Mouse (Mus musculus): ENCODE data around the gene Sspn. TPM values are rescaled to one million over a fixed set of nuclear protein-coding genes. Genes with fewer than 3 reads are reported as not detected.

The Sspn gene
- polyA plus RNA-seq, 1 experiment from 2014 or later: 7.9 TPM

DNA sequence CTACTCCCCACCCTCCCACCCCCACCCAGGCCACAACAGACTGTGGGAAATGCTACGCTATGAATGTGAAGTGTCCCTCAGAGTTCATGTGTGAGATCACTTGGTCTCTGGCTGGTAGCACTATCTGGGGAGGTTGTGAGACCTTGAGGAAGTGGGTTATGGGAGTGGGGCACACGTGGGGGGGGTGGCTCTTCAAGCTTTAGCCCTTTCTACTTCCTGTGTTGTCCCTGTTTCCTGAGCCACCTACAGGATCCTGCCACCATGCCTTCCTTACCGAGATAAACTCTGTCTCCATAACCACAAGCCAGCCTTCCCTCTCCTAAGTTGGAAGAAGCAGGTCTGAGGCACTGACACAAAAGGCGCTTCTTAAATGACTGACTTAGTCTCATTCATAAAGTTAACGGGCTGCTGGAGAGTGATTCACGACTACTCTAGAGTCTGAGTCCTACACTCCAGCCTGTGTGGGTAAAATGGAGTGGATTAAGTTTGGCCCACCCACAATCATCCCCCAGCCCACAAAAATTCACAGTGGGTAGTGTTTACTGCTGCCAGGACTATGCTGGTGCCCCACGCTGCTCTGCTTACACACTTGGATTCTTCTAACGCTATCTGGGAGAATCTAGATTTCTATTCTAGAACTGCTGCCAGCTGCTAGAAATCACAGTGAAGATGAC lies 36.6 kb upstream of the Sspn start:
- Histone ChIP-seq H3K9ac (ENCODE audit: low read depth, low read length) (no peak overlapping the region), H3K27ac (ENCODE audit: low read depth, low read length) (no peak overlapping the region), H3K36me3 (ENCODE audit: control insufficient read depth, insufficient read depth, low read length) (no peaks in the 10 kb centered on the region), H3K9me3 (ENCODE audit: control insufficient read depth, low read length) (no peaks in the 10 kb centered on the region), H3K4me3 (ENCODE audit: low read length) (no peak overlapping the region), H3K4me2 (replicated peaks; ENCODE audit: low read depth, low read length) (no peak overlapping the region), H3K27me3 (ENCODE audit: control insufficient read depth, insufficient read depth, low read length) (no peaks in the 10 kb centered on the region), H3K4me1 (ENCODE audit: control insufficient read depth, insufficient read depth, low read length) (no peaks in the 10 kb centered on the region)
- ATAC-seq (ENCODE audit: low FRiP score, low TSS enrichment): no peak
- 59% methylated on average over 8 of the region's 8 CpGs for WGBS

DNA sequence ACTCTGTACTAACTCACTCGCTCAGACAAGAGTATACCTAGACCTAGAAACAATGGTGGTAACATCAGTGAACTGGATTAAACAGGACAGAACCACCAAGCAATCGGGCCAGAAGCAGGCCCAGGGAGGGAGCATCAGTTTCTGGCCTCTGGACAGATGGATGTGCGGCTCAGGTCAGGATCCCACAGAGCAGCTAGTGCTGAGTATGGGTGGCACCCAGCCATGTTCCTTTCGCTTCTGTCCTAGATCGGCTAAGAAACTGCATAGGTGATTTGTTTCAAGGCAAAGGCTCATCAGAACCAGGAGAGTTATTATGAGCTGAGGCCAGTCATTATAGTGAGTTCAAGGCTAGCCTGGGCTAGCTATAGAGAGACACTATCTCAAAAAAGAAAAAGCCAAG lies 27.3 kb upstream of the Sspn start:
- no peak overlapping the region for H3K9ac ChIP-seq (ENCODE audit: low read depth, low read length)
- no peak overlapping the region for H3K4me3 ChIP-seq (ENCODE audit: low read length)
- no peak overlapping the region for H3K27ac ChIP-seq (ENCODE audit: low read depth, low read length)
- no peaks in the 10 kb centered on the region for H3K27me3 ChIP-seq (ENCODE audit: control insufficient read depth, insufficient read depth, low read length)
- H3K9me3 ChIP-seq (ENCODE audit: control insufficient read depth, low read length): no peaks in the 10 kb centered on the region
- 90% methylated on average over 5 of the region's 5 CpGs for WGBS
- no peaks in the 10 kb centered on the region for H3K36me3 ChIP-seq (ENCODE audit: control insufficient read depth, insufficient read depth, low read length)
- no peaks in the 10 kb centered on the region for H3K4me1 ChIP-seq (ENCODE audit: control insufficient read depth, insufficient read depth, low read length)
- no peak for ATAC-seq (ENCODE audit: low FRiP score, low TSS enrichment)
- H3K4me2 ChIP-seq (replicated peaks; ENCODE audit: low read depth, low read length): no peak overlapping the region

DNA sequence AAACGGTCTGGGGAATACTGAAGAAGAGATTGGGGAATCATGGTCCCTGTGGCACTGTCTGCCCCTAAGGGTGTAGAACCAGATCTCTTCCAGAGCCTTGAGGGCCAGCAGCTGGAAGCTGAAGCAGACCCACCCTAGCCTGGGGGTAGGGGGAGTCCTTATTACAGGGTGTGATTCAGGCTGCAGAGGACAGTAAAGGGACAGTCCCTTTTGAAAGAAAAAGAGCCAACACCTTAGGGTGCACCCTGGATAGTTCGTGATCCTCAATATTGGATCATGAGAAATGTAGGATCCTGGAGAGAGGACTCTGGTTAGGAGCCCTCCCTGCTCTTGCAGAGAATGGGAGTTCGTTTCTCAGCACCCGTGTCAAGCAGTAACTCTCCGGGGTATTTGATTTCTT lies 26.8 kb upstream of the Sspn start:
- WGBS: 72% methylated on average over 5 of the region's 5 CpGs
- Histone ChIP-seq H3K4me1 (ENCODE audit: control insufficient read depth, insufficient read depth, low read length) (no peaks in the 10 kb centered on the region), H3K9ac (ENCODE audit: low read depth, low read length) (no peak overlapping the region), H3K36me3 (ENCODE audit: control insufficient read depth, insufficient read depth, low read length) (no peaks in the 10 kb centered on the region), H3K27ac (ENCODE audit: low read depth, low read length) (no peak overlapping the region), H3K4me3 (ENCODE audit: low read length) (no peak overlapping the region), H3K9me3 (ENCODE audit: control insufficient read depth, low read length) (no peaks in the 10 kb centered on the region), H3K27me3 (ENCODE audit: control insufficient read depth, insufficient read depth, low read length) (no peaks in the 10 kb centered on the region), H3K4me2 (replicated peaks; ENCODE audit: low read depth, low read length) (no peak overlapping the region)
- no peak for ATAC-seq (ENCODE audit: low FRiP score, low TSS enrichment)

DNA sequence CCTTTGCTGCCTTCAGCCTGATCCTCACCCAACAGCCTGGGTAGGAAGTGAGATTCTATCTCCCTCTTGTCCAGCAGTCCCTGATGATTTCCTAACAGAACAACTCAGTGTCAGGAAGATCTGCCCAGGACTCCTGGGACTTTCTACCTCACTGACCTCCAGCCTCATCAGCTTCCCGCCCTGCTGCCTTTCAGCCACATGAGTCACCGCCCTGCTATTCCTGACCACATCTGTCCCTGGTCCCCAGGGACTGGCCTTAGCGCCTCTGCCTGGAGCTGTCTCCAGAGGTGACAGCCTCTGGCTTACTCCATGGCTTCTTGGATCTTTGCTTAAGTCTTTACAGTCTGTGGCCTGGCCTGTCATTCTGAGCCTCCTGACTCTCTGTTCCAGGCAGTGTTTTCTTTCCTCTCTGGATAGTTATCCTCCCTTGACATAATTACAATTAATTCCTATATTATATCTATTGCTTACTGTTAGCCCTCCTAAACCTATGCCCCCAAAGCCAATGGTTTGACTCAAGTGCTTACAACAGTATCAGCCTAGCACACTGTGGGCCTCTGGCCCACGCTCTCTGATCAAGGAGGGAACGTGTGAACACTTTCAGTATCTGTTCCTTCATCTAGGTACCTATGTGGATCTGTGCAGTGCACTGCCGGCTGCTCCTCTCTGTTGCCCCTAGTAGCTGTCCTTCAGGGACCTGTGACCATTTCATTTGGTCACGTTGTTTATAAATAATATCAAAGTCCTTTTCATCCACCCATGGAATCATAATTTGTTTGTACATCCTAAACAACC lies 25.1 kb upstream of the Sspn start:
- Histone ChIP-seq H3K9ac (ENCODE audit: low read depth, low read length) (no peak overlapping the region), H3K9me3 (ENCODE audit: control insufficient read depth, low read length) (no peaks in the 10 kb centered on the region), H3K4me2 (replicated peaks; ENCODE audit: low read depth, low read length) (no peak overlapping the region), H3K4me1 (ENCODE audit: control insufficient read depth, insufficient read depth, low read length) (no peaks in the 10 kb centered on the region), H3K27me3 (ENCODE audit: control insufficient read depth, insufficient read depth, low read length) (no peaks in the 10 kb centered on the region), H3K27ac (ENCODE audit: low read depth, low read length) (no peak overlapping the region), H3K36me3 (ENCODE audit: control insufficient read depth, insufficient read depth, low read length) (no peaks in the 10 kb centered on the region), H3K4me3 (ENCODE audit: low read length) (no peak overlapping the region)
- no peak for ATAC-seq (ENCODE audit: low FRiP score, low TSS enrichment)
- 47% methylated on average over 7 of the region's 7 CpGs for WGBS

DNA sequence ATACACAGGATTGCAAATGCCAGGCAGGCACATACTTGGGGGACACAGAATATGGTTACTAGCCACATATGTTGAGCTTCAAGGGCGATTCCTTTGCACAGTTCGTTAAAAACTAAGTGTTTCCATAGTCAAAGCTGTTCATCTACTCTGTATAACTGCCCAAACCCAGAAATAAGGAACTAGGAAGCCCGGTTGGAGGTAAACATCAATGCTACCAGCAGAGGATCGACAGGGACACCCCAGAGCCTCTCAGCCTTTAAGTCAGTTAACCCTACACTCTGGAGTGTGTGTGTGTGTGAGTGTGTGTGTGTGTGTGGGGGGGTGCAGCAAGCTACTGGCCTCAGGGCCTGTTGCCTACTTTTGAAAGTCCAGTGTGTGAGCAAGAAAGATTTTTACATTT lies 21.5 kb upstream of the Sspn start:
- H3K36me3 ChIP-seq (ENCODE audit: control insufficient read depth, insufficient read depth, low read length): no peaks in the 10 kb centered on the region
- no peak overlapping the region for H3K27ac ChIP-seq (ENCODE audit: low read depth, low read length)
- H3K27me3 ChIP-seq (ENCODE audit: control insufficient read depth, insufficient read depth, low read length): no peaks in the 10 kb centered on the region
- no peak overlapping the region for H3K9ac ChIP-seq (ENCODE audit: low read depth, low read length)
- no peaks in the 10 kb centered on the region for H3K9me3 ChIP-seq (ENCODE audit: control insufficient read depth, low read length)
- 74% methylated on average over 4 of the region's 4 CpGs for WGBS
- H3K4me2 ChIP-seq (replicated peaks; ENCODE audit: low read depth, low read length): no peak overlapping the region
- no peak overlapping the region for H3K4me3 ChIP-seq (ENCODE audit: low read length)
- no peak for ATAC-seq (ENCODE audit: low FRiP score, low TSS enrichment)
- no peaks in the 10 kb centered on the region for H3K4me1 ChIP-seq (ENCODE audit: control insufficient read depth, insufficient read depth, low read length)

DNA sequence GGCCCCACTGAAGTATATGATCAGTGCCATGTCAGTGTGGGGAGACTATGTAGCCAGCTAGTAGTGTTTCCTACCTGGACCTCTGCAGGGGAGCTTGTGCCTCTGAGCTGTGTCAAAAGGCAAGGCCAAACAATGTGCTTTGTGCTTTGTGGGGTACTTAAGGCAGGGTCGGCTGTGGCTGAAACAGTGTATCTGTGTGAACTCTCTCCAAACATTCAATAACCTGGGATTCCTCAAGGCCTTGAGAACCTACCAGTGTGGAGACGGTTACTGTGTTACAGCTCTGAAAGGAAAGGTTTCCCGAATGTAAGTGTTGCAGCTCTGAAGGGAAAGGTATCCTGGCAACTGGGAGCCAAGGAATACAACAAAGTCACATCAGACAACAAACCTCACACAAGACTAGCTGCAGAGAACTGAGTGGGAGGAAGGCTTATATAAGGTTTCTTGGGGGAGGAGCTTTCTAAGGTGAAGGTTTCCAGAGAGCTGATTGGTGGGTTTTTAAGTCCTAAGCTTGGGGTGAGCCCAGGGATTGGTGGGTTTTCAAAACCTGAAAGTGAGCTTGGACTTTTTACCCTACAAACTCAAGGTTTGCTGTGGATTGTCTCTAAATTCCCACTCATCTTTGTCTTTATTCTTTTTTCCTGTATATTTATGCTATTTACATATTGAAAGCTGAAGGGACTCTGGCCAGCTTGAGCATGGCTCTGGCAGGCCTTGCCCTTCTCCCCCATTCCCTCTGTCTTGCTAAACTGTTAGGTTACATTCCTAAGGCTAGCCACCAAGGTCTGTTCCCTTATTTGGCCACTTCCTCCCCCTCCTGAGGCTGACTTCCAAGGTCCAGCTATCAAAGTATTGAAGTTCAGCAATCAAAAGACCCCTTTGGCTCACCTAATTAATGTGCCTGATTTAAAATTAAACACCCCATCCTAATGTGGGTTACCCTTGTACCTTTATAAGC lies 20.7 kb upstream of the Sspn start:
- ATAC-seq (ENCODE audit: low FRiP score, low TSS enrichment): no peak
- WGBS: 90% methylated on average over 3 of the region's 3 CpGs
- no peak overlapping the region for H3K27ac ChIP-seq (ENCODE audit: low read depth, low read length)
- H3K4me3 ChIP-seq (ENCODE audit: low read length): no peak overlapping the region
- no peak overlapping the region for H3K9ac ChIP-seq (ENCODE audit: low read depth, low read length)
- no peaks in the 10 kb centered on the region for H3K36me3 ChIP-seq (ENCODE audit: control insufficient read depth, insufficient read depth, low read length)
- no peaks in the 10 kb centered on the region for H3K27me3 ChIP-seq (ENCODE audit: control insufficient read depth, insufficient read depth, low read length)
- H3K9me3 ChIP-seq (ENCODE audit: control insufficient read depth, low read length): no peaks in the 10 kb centered on the region
- H3K4me2 ChIP-seq (replicated peaks; ENCODE audit: low read depth, low read length): no peak overlapping the region
- H3K4me1 ChIP-seq (ENCODE audit: control insufficient read depth, insufficient read depth, low read length): no peaks in the 10 kb centered on the region

DNA sequence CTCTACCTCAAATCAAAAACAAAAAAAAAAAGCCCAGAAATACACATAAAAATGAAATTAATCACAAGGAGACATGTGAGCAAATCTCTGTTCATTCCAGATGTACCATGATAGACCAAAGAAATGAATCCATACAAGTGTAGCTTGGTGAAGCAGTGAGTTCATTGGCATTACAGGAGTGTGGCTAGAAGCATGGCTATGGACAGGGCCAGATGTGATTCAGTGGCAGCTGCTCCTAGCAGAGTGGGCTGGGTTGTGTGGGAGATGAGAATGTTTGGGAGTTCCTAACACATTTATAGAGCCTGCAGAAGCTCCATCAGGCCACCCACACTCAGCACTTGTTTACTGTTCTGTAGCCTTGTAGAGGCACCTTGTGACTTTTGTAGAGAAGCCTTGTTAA lies 19.2 kb upstream of the Sspn start:
- Histone ChIP-seq H3K27me3 (ENCODE audit: control insufficient read depth, insufficient read depth, low read length) (no peaks in the 10 kb centered on the region), H3K9ac (ENCODE audit: low read depth, low read length) (no peak overlapping the region), H3K4me3 (ENCODE audit: low read length) (no peak overlapping the region), H3K27ac (ENCODE audit: low read depth, low read length) (no peak overlapping the region), H3K4me1 (ENCODE audit: control insufficient read depth, insufficient read depth, low read length) (no peaks in the 10 kb centered on the region), H3K9me3 (ENCODE audit: control insufficient read depth, low read length) (no peaks in the 10 kb centered on the region), H3K4me2 (replicated peaks; ENCODE audit: low read depth, low read length) (no peak overlapping the region), H3K36me3 (ENCODE audit: control insufficient read depth, insufficient read depth, low read length) (no peaks in the 10 kb centered on the region)
- no peak for ATAC-seq (ENCODE audit: low FRiP score, low TSS enrichment)

DNA sequence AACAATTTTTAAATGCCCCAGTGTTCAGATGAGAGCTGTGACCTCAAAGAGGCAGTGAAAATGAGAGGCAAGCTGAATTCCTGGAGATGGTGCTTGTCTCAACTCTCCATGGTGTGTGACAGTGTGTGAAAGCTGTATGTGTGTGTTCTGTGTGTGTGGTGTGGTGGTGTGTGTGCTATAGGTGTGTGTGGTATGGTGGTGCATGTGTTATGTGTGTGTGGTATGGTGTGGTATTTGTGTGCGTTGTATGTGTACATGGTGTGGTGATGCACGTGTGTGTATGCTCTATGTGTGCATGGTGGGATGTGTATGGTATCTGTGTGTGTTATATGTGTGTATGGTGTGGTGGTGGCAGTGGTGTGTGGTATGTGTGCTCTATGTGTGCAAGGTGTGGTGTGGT lies 16.0 kb upstream of the Sspn start:
- Histone ChIP-seq H3K27me3 (ENCODE audit: control insufficient read depth, insufficient read depth, low read length) (no peaks in the 10 kb centered on the region), H3K9me3 (ENCODE audit: control insufficient read depth, low read length) (no peaks in the 10 kb centered on the region), H3K4me2 (replicated peaks; ENCODE audit: low read depth, low read length) (no peak overlapping the region), H3K9ac (ENCODE audit: low read depth, low read length) (no peak overlapping the region), H3K27ac (ENCODE audit: low read depth, low read length) (no peak overlapping the region), H3K4me3 (ENCODE audit: low read length) (no peak overlapping the region), H3K4me1 (ENCODE audit: control insufficient read depth, insufficient read depth, low read length) (no peaks in the 10 kb centered on the region), H3K36me3 (ENCODE audit: control insufficient read depth, insufficient read depth, low read length) (no peaks in the 10 kb centered on the region)
- ATAC-seq (ENCODE audit: low FRiP score, low TSS enrichment): no peak
- WGBS: 96% methylated on average over 2 of the region's 2 CpGs

DNA sequence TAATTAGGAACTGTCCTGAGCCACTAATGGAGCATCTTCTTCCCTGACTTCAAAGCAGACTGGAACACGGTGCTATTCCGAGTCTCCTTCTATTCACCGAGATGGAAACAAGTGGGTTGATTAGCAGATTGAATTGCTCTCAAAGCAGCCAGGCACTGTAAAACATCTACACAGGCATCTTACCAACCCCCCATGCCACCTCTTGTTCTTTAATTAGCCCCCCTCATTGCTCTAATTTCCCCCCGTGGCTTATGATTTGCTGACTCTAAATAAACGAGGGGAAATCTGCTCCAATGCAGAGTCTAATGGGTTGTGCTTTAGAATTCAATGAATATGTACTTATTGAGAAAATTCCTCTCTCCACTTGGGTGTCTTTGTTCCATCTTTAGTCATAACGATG lies 15.0 kb upstream of the Sspn start:
- H3K36me3 ChIP-seq (ENCODE audit: control insufficient read depth, insufficient read depth, low read length): no peaks in the 10 kb centered on the region
- ATAC-seq (ENCODE audit: low FRiP score, low TSS enrichment): no peak
- H3K4me2 ChIP-seq (replicated peaks; ENCODE audit: low read depth, low read length): no peak overlapping the region
- H3K4me1 ChIP-seq (ENCODE audit: control insufficient read depth, insufficient read depth, low read length): no peaks in the 10 kb centered on the region
- no peaks in the 10 kb centered on the region for H3K9me3 ChIP-seq (ENCODE audit: control insufficient read depth, low read length)
- 30% methylated on average over 6 of the region's 6 CpGs for WGBS
- H3K4me3 ChIP-seq (ENCODE audit: low read length): no peak overlapping the region
- no peak overlapping the region for H3K27ac ChIP-seq (ENCODE audit: low read depth, low read length)
- no peaks in the 10 kb centered on the region for H3K27me3 ChIP-seq (ENCODE audit: control insufficient read depth, insufficient read depth, low read length)
- no peak overlapping the region for H3K9ac ChIP-seq (ENCODE audit: low read depth, low read length)

Data from kidney, embryonic 14.5 days (tissue).